Mouse (Mus musculus) induced T-regulatory cell, adult 2 months (primary cell): ENCODE measurements at regions not wholly inside any gene's neighbourhood (a gene's known extent, or its start where the extent isn't known, plus 50 kb on each side); places are given as distances from the start of the nearest gene placed in this dataset.
"Not testable (repeated sequence)": the region's sequence is repeated elsewhere in the genome, so short reads cannot be mapped to it uniquely, and the experiment has no call there.

Experiments used
- DNase-seq: peaks from one replicate; pipeline ENCODE4 v3.0.0-alpha.2; 2012; ENCODE audit warnings: low read depth

DNA sequence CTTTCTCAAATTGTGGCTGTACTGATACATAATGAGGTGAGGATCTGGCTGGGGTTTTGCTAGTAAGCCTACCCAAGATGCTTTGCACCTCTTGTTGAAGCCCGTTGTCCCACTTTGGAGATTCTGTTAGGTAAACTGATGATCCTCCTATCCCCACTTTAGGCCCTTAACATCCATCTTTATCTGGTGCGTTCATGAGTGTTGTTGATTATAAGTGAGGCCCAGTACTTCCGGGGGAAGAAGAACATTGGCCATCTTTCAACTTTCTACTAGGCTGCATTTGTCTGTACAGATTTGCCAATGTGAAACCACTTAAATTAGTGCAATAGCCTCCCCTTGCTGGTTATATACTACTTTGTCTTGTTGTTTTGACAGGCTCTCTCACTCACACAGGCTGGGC lies 331.3 kb upstream of the Tmc3 start:
- DNase-seq = no peak

DNA sequence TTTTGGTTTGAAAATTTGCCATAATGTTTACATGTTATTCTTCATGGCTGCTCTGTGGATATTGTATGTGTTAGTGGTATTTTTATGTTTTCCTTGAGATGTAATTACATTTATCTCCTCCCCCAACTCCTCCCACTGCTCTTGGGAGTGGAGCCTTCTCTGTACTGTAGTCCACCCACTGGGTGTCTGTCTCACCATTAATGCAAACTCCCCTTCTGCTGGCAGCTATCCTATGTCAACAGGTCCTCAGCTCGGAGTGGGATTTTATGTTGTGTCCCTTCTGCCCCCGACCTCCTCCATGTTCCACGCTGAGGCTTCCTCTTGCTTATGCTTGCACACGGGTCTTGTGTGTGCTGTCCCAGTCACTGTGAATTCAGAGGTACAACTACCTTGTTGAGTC lies 330.3 kb upstream of the Tmc3 start:
- DNase-seq = no peak

DNA sequence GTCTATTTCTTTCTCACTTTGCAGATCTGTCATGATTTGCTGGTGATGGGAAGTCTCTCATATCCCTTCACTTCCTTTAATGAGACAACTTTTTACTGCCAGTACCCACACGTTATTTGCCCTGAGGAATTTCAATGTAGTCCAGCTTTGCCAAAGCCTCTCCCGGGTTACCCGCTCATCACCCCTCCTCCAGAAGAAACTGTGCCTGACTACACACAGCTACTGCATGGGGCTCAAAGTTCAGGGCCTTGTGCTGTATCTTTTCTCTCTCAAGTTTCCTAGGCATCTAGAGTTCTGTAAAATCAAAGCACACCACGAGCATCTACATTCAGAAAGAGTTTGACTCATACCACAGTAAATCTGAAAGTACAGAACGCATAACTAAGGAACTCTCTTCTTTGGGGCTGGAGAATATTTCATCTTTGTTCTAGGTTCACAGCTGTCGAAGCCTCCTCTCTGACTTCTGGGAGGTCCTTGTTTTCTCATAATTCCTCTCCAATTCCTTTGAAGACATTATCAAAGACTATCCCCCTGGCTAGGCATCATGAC lies 328.4 kb upstream of the Tmc3 start:
- DNase-seq = no peak

DNA sequence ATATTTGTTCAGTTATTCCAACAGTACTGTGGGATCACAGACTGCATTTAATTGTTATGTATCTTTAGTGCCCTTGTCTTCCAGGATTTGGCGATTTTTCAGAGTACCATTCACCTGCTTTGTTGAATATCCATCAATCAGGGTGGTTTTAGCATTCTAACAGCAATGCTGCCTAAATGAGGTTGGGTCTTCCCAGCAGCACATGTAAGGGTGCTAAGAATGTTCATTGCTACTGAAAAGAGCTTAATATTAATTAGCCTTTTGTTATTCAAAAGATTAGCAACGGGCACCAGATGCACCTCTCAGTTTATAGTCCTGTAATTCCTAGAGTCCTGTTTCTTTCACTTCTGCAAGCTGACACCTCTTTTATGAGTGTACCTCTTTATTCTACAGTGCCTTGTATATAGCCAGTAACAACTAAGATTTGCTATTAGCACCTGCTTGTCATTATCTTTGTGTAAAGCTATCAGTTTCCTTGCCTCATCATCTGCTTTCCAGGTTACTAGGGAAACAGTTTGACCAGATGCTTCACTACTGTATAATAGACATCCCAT lies 326.3 kb upstream of the Tmc3 start:
- no peak for DNase-seq

DNA sequence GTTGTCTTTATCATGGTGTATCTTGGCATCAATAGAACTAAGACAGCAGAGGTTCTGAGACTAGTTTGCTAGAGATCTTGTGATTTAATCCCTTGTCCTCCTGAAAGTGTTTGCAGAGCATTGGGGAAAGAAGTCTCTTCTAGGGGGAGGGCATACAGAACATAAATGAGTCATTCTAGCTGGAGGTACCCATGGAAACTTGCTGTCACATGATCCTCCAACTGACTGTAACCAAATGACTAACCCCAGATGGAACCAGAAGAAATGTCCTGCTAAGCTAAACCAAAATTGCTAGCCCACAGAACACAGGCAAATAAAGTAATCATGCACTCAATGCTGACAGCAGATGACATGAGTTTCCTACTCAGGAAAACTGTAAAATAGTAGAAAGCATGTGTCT lies 323.2 kb upstream of the Tmc3 start:
- peak; percentile 4 for DNase-seq

DNA sequence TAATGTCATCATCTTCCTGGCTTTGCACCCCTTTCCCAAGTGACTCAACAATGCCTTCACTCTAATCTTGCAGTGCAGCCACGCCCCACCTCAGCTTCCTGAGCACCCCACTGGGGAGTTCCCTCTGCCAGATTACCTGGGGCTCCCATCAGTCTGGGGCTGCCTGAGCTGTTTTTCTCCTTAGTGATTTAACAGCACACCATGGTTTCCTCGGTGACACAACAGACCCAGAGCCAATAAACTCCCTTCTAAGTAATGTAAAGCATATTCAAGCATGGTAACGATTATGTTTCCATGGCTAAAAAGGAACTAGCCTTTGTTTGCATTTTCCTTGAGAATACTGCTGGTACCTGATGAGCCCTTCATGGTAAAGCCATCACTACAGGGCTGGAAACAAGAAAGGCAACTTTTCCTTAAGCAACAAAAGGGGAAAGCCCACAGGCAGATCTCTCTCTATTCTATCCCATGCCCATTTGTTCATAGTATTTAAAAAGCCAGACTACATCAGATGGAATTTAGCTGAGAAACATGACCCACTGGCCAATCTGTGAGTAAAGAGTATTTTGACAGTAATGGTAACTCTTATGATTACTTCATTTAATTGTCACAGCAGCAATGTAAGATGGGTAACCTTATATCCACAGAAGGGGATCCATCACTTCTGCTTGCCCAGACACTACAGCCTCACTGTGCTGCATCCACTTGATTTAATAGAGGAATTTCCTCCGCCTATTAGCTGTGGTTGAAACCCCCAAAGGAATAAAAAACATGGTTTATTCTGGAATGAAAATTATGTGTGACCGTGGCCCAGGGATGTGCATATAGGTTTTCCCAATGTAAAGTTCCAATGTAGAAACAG lies 294.6 kb upstream of the Tmc3 start:
- DNase-seq = no peak

DNA sequence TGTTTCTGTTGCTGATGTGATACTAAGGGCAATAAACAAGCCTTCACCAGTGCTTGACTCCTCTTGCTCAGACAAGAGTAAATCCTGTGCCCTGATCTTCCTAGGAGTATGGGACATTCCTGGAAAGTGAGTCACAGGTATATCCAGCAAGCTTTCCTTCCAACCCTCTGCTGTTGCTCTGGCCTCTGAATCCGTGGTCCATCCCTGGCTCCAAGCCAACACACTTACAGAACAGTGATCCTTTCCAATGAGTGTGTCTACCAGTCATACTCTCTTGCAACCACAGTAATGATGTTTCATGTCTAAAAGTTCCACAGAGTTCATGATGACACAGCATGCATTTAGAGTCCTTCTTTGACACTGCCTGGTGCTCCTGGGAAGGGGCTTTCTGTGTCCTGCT lies 277.6 kb upstream of the Tmc3 start:
- no peak for DNase-seq

DNA sequence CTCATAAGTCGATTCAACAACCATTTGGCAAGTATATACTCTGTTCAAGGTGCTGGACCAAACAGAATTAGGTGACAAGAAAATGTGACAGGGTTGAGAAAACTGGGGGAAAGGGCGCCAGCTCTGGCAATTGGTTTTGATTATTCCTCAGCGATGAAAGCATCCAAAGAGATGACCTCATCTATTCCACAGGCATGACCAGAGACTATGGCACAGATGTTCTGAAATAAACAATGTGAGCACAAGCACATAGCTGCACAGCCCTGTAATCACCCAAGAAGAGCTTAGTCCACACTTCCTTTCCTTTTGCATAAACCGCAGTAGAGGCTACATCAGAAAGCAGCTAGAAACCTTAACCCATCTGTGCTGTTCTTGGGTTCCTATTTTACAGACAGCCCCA lies 272.6 kb upstream of the Tmc3 start:
- DNase-seq = no peak

DNA sequence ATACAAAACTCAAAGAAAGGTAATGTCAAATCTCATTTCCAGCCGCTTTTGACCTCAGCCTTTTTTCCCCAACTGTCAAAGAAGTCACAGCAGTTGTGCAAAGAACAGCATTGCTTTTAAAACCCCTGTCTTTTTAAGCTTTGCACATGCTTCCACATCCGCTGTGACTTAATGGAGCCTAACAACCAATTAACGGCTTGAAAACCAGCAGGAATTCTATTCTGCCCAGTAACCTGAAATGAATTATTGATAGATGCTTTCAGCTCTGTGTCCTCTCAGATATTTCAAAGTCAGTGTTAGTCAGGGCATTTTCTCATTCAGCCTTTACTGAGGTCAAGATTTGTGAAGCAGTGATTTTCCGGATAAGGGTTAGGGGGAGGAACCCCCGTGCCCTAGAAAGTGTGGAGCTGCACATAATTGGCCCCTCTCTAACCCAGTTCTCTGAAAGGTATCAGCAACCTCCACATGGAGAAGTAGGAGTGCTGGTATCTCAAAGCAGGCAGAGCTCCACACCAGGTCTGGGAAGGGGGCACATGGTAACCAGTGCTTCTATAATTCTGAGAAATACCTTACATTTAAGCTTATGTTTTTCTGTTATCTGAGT lies 254.8 kb upstream of the Tmc3 start:
- DNase-seq = no peak

DNA sequence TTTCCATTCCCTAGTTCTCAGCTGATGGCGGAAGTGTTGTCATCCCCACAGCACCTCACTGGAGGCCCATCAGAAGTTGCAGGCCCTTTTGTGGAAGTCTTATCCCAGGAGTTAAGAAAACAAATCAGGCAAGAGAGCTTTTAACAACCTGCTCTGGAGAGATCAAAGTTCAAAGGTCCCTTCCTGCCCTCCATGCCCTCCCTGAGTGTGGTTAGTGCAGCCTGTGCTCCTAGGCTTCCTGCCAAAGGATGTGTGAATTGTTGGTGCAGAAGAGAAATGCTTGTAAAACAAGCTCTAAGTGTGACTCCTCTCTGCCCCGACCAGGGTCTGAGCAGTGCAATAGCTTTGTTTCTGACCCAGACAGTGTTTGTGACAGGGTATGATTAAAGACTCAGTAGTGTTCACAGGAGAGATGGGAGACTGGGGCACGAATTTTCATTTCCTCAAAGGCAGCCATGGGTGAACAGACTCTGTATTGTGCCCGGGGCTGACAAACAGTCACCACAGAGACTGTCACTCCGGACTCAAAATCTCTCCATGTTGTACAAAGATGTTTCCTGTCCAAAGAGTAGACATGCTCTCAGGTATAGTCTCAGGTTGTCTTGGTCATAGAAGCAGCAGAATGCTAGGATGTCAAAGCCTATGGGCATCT lies 237.5 kb upstream of the Tmc3 start:
- no peak for DNase-seq

DNA sequence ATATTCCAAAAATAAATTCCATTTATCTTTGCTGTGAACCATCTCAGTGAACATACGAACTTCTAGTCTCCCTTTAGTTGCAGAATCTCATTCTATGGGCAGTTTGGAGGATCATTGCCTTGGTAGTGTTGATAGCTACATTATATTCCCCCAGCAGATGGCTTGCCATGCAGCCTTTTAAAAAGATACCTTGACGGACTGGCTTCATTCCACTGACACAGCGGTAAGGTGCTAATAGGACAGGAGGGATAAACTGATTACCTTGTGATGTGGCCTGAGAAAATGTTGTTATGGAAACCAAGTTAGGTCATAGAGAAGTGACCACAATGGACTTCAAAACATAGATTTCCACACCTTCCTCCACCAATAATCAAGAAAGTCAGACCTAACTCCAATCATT lies 215.5 kb upstream of the Tmc3 start:
- DNase-seq = no peak

DNA sequence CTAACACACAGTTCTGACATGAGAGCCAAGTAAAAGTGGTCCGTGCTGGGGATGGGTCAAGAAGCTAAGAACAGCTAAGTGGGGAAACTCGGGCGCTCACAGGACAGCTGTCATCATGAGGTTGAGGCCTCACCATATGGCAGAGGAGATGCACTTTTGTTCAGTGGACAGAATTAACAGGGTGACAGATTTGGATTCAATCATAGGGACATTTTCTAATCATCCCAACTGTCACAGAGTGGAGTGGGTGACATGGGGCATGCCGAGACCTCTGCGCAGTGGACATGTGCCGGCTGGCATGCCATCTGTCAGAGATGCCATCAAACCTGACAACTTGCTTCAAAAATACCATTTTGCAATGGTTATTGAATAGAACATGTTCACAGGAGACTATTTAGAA lies 215.1 kb upstream of the Tmc3 start:
- DNase-seq = no peak

DNA sequence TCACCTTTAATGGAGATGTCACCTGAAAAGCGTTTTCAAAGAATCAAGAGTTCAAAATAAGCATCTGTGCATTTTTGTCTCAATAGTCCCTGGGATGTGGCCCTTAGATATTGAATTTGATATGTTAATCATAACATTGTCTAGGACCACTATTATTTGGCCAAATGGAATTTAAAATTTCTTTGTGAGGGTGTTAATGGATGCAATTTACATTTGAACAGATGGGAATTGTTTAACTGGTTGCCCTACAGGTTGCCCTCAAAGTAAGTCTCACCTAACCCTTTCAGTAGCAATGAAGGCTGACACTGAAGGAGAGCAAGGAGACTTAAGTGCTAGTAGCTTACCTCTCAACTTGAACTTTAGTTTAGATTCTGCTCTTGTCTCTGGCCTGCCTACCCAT lies 207.9 kb upstream of the Tmc3 start:
- DNase-seq = no peak

DNA sequence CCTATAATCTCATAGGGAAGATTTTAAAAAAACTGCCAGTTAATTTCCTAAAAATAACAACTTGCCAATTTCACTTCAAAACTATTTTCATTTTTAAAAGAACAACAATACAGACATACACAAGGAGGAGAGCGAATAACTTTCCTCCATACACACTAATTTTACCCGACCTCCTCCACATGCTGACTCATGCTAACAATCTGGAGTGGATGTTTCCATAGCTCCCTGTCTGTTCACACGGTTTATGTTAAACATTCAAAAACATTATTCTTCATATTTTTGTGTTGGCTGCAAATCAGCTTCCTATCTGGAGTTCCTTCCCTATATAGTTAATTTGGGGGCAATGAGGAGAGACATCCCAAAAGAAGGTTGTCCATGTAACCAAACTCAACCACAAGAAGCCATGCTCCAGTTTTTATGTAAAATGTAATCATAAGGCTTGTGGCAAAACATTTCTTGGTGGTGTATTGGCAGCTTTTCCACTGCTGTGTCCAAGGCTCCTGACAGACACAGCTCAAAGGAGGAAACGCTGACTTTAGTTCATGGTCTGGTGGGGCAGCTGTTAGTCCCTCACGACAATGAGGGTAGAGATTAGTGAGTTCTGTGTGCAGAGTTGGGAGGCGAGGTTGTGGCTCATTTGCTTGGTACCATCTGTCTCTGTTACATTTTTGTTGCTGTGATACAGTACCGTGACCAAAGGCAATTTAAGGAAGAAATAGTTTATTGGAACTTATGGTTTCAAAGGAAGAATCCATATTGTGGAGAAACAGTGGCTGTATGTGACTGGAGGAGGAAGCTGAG lies 203.1 kb upstream of the Tmc3 start:
- no peak for DNase-seq

DNA sequence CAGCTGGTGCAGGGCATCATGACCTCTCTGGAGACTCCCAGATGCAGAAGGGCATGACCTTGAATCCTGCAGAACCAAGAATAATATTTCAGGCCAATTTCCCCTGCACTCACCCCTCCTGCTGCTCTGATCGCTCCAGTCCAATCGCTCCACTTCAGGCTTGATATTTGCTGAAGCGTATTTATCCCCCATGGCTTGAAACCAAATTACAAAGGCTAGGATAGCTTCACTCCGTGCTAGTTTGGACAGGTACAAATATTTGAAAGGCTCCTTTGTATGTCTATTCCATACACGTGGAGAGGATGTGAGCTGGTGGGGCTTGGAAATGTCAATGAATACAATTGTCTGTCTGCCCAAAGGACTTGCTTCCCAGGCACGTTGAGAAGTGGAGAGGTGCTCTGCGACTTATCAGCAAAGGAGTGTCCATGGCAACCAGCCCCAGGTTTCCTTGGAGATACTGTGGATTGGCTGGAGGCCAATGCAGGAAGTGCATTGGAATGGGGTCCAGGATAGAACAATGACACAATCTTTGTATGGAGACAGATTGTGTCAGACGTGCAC lies 201.8 kb upstream of the Tmc3 start:
- DNase-seq = no peak

DNA sequence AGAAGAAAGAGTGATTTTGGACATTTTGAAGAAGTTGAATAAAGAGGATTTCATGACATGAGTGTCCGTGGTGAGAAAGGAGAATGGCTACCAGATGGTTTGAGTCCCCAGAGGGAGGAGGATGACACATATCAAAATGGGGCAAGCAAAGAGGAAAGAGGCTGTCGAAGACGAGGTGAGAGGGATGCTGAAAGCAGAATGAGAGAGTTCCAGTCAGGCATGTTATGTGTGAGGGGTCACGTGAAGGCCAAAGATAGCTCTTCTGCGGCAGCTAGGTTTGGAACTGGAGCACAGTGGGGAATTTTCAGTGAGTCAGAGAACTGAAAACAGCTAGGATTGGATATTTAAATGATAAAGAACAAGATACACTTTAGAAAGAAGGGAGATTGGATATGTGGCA lies 193.3 kb upstream of the Tmc3 start:
- no peak for DNase-seq

DNA sequence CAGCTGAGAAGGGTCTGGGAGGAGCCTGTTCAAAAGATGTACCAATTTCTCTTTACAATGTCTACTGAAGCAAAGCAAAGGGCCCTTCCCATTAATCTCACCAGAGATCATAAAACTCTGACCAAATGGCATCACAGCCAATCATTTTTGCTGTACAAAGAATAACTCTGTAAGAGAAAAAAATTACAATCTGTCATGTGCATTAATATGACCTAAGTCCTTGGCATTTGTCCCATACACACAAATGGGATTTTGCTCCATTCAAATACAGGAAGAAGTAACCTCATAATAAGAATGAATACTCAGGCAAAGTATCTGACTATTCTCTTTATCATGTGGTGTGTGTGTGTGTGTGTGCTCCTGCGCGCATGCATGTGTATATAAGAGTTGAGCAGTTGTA lies 192.5 kb upstream of the Tmc3 start:
- DNase-seq = no peak

DNA sequence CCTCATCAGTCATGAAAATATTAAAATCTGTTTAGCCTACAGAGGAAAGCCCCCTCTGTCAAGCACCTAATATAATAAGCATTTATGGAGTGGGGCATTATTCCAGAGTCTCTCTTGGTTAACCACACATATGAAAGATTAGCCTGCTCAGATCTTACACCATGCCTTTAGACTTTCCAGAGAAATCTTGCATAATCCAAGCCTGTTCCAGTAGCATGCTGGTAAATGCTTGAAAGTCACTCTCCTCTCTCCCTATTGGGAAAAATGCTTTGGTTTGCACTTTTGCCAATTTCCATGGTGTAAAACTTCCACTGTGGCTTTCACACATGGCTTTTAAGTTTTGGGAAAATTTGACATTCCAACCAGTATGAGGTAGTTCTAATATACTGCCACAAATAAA lies 192.1 kb upstream of the Tmc3 start:
- no peak for DNase-seq

DNA sequence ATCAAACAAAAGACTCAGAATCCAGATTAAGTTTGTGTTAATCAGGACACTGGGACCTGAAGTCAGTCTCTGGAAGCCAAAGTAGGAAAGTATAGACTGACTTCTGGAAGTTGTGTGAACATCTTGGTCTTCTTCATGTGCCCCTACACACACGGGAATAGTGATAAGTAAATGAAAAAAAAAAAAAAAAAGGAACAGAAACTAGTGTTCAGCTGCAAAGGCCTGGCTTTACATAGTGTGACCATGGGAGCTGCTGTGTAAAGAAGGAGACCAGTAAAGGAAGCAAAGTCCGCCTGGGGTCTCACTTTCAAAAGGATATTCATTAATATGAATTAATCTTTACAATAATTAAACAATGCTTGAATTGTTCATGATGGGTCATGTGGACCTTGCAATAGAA lies 190.6 kb upstream of the Tmc3 start:
- DNase-seq = no peak

DNA sequence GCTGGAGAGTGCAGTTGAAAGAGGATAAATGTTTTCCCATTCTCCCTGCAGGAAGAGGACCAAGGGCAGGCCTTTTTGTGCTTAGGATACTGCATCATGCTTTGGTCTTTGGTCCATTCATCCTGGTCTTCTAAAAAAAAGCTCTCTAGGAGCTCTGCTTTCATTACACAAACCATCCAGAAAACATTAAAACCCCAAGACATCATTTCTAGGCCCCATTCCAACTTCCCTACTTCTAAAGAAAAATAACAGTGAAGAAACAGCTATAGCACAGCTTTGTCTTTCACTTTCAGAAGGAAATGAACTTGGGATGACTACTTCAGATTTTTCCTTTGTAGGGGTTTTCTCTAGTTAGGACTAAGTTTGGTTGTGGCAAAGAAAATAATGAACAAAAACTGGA lies 185.1 kb upstream of the Tmc3 start:
- DNase-seq = no peak

DNA sequence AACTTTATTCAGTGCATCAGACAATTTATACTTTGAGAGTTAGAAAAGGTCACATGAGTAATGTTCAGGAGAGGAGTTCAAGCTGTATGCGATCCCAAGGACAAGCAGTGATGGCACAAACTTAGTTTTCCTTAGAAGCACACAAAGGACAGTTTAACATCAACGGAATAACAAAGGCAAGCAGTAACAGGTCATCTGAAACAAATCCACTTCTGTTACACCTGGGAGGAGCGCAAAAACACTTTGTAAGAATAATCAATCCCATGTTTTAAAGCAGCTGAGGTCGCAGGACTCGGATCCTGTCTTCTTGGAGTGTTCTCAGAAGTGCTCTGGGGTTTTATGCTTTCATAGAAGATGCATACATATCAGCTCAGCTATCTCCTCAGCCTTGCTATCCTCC lies 183.7 kb upstream of the Tmc3 start:
- no peak for DNase-seq

DNA sequence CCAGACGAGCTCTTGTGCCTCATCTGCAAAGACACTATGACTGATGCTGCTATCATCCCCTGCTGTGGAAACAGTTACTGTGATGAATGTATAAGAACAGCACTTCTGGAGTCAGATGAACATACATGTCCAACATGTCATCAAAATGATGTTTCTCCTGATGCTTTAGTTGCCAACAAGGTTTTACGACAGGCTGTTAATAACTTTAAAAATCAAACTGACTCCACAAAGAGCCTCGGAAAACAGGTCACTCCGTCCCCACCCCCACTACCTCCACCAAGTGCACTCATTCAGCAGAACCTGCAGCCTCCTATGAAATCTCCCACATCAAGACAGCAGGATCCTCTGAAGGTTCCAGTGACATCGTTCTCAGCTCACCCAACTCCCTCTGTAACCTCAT lies 172.0 kb upstream of the Tmc3 start:
- not testable (repeated sequence) for DNase-seq
